Mouse (Mus musculus) kidney, adult 2 months (tissue): ENCODE measurements at regions not wholly inside any gene's neighbourhood (a gene's known extent, or its start where the extent isn't known, plus 50 kb on each side); places are given as distances from the start of the nearest gene placed in this dataset.

Experiments
- CTCF ChIP-seq: fragments of 200-500 bp; conservative IDR thresholded peaks from 2 replicates; pipeline ENCODE4 v1.5.1; 2011; ENCODE audit warnings: low read depth, mild to moderate bottlenecking, control low read depth, low read length, moderate library complexity, mixed read lengths; ENCODE audit not compliant: insufficient read depth, insufficient read length
- POLR2A ChIP-seq: fragments of 200-500 bp; IDR thresholded peaks from one replicate; pipeline ENCODE4 v1.6.1; 2011; ENCODE audit warnings: low read depth, low read length, control low read depth

DNA sequence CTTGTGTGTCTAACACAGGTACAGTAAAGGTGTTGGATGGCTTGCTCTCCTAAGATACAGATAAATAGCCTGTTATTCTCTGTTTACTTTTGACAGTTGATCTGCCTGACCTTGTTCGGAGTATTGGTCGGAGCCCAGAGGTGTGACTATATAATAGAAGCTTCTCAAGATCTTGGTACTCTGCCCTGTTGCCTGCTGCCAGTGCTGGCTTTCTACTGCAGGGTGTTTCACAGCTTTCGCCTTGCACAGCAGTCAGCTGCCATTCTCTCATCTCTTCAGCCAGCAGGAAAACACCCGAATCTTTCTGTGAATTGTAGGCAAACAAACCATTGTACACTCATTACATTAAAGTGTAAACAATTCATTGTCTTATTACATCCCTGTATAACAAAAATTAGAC lies 452.1 kb downstream of the Pdha2 start:
- TF ChIP-seq POLR2A, result no peak
- no peak for TF ChIP-seq CTCF
